Mouse (Mus musculus) left cerebral cortex, postnatal 25 days (tissue): ENCODE data around the gene Ccng2. TPM values are rescaled to one million over a fixed set of nuclear protein-coding genes. Genes with fewer than 3 reads are reported as not detected.

ENCODE experiments used
- DNase-seq, 2 experiments: peaks; one replicate each; pipeline ENCODE4 v3.0.0; 2022; ENCODE audit warnings: low spot score in 2 of 2, mixed read lengths in 1 of 2
- intact Hi-C: fragments of 180-260 bp; cut with DNase I; formaldehyde crosslinking; loops from one replicate; pipeline ENCODE4 v1.15.1; 2025
- total RNA-seq, 2 experiments: library from RNA; stranded (reverse); gene quantifications; 2 replicates each; pipeline ENCODE4 v1.2.3; 2021

Ccng2 gene
- total RNA-seq, 2 experiments from 2014 or later, result 44.3 to 46.4 TPM

GRCm38 (mm10) chr5:93323320-93324001, 56.4 kb downstream of the Ccng2 start:
- intact Hi-C loops, result loop anchor here (2.0 to 10.0 kb wide), 4 partner anchors 119 to 639 kb away; partner anchors contain the start of genes 2010109A12Rik, Ccni and Shroom3
- peak in 1 of 2 experiments; percentile 40 for DNase-seq

Other genes starting within 250 kb of the Ccng2 start
- 10 to 100 TPM; 13.1 to 18.7 TPM for gene Sowahb, start 222.2 kb upstream of the Ccng2 start, total RNA-seq
- gene Sept11, start 173.8 kb upstream of the Ccng2 start, total RNA-seq, result 100 to 1,000 TPM; 195 to 212 TPM
- gene Ccni, start 60.8 kb upstream of the Ccng2 start, total RNA-seq, result 100 to 1,000 TPM; 286 to 294 TPM
- gene 2010109A12Rik, start 60.7 kb upstream of the Ccng2 start, total RNA-seq, result under 1 TPM in 1 of 2 experiments, not detected in 1; 0.66 TPM